Mouse (Mus musculus): ENCODE measurements around the gene Fmo2. TPM values are rescaled to one million over a fixed set of nuclear protein-coding genes. Genes with fewer than 3 reads are reported as not detected.

Fmo2 gene
- polyA plus RNA-seq, 1 experiment from 2014 or later, result not detected

GRCm38 (mm10) chr1:162871701-162872311 lies 26.7 kb downstream of the Fmo2 start:
- no peak overlapping the region for H3K27ac ChIP-seq (ENCODE audit: low read length)
- H3K9ac ChIP-seq (replicated peaks; ENCODE audit: low read depth, low read length), result no peak overlapping the region
- H3K4me3 ChIP-seq (replicated peaks; ENCODE audit: low read length), result no peak overlapping the region
- H3K4me1 ChIP-seq (replicated peaks; ENCODE audit: control insufficient read depth, insufficient read depth, low read length), result no peaks in the 10 kb centered on the region
- H3K36me3 ChIP-seq (ENCODE audit: control insufficient read depth, insufficient read depth), result no peaks in the 10 kb centered on the region
- no peaks in the 10 kb centered on the region for H3K9me3 ChIP-seq (ENCODE audit: control insufficient read depth, low read length)
- no peak overlapping the region for H3K4me2 ChIP-seq (ENCODE audit: low read length)
- WGBS, result 64% methylated on average over 9 of the region's 9 CpGs
- ATAC-seq, result no peak
- no peaks in the 10 kb centered on the region for H3K27me3 ChIP-seq (replicated peaks; ENCODE audit: control insufficient read depth, insufficient read depth, low read length)

DNA sequence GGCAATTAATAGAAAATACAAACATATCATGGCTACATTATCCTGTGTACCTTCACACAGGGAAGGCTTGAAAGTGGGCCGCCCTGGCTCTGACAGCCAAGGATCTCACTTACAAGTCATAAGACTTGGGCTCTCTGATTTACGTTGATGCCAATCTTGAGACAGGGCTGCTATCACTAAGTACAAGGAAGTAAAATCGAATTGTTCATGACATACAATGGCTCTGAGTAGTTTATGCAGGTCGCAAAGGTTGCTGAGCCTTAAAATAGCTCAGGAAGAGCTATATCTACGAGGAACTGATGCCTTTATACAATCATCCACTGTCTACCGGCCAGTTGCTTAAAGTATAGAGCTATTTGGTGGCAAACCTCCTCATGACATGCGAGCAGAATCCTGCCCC lies 27.5 kb downstream of the Fmo2 start:
- Histone ChIP-seq H3K9me3 (ENCODE audit: control insufficient read depth, low read length) (no peaks in the 10 kb centered on the region), H3K27me3 (replicated peaks; ENCODE audit: control insufficient read depth, insufficient read depth, low read length) (no peaks in the 10 kb centered on the region), H3K4me2 (ENCODE audit: low read length) (no peak overlapping the region), H3K36me3 (ENCODE audit: control insufficient read depth, insufficient read depth) (no peaks in the 10 kb centered on the region), H3K27ac (ENCODE audit: low read length) (no peak overlapping the region), H3K4me1 (replicated peaks; ENCODE audit: control insufficient read depth, insufficient read depth, low read length) (no peaks in the 10 kb centered on the region), H3K4me3 (replicated peaks; ENCODE audit: low read length) (no peak overlapping the region), H3K9ac (replicated peaks; ENCODE audit: low read depth, low read length) (no peak overlapping the region)
- no peak for ATAC-seq
- WGBS, result 81% methylated on average over 7 of the region's 7 CpGs

DNA sequence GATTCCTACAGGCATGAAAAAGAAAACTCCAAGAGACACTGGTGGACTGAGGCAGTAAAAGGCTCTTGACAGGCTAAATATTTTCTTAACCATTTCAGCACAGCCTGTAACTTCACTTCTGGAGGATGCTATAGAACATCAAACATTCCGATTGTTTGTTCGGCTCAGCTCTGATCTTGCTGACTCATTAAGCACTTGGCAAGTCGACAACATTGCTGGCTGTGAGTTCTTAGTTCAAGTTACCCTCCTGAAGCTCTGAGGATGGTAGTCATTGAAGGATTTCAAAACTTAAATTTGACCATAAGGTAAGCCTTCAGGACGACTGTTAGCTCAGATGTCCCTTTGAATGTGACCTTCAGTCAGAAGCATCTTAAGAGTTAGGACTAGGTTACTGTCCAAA lies 31.1 kb downstream of the Fmo2 start:
- no peak for ATAC-seq
- Histone ChIP-seq H3K4me1 (replicated peaks; ENCODE audit: control insufficient read depth, insufficient read depth, low read length) (no peaks in the 10 kb centered on the region), H3K27me3 (replicated peaks; ENCODE audit: control insufficient read depth, insufficient read depth, low read length) (no peaks in the 10 kb centered on the region), H3K27ac (ENCODE audit: low read length) (no peak overlapping the region), H3K4me2 (ENCODE audit: low read length) (no peak overlapping the region), H3K9me3 (ENCODE audit: control insufficient read depth, low read length) (no peaks in the 10 kb centered on the region), H3K9ac (replicated peaks; ENCODE audit: low read depth, low read length) (no peak overlapping the region), H3K36me3 (ENCODE audit: control insufficient read depth, insufficient read depth) (no peaks in the 10 kb centered on the region), H3K4me3 (replicated peaks; ENCODE audit: low read length) (no peak overlapping the region)
- WGBS, result 82% methylated on average over 4 of the region's 4 CpGs

DNA sequence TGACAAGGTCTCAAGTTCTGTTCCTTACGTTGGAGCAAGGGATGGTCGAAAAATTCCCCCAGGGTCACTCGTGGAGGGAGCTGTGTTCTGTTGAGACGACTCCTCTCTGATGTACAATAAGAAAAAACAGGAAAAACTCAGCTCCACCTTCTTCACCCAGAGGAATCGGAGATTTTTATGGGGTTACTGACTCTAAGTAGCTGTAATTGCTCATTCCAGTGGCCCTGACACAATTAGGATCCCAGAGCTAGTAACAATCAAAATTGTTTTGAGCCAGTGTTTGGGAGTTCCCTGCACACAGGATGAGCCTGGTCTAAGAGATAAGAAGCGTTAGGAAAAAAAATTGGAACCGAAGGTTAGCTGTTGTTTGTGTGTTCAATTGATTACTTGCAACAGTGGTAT lies 32.2 kb downstream of the Fmo2 start, which contains the start of gene Fmo1:
TSS of gene Fmo1 (minus strand) at position 331 of the 402 bp plus-strand sequence.
- H3K4me2 ChIP-seq (ENCODE audit: low read length), result no peak within 1 kb of the TSS
- no peak within 1 kb of the TSS for H3K27ac ChIP-seq (ENCODE audit: low read length)
- no peaks in the 10 kb centered on the region for H3K36me3 ChIP-seq (ENCODE audit: control insufficient read depth, insufficient read depth)
- no peaks in the 10 kb centered on the region for H3K9me3 ChIP-seq (ENCODE audit: control insufficient read depth, low read length)
- no peaks in the 10 kb centered on the region for H3K27me3 ChIP-seq (replicated peaks; ENCODE audit: control insufficient read depth, insufficient read depth, low read length)
- H3K4me1 ChIP-seq (replicated peaks; ENCODE audit: control insufficient read depth, insufficient read depth, low read length), result no peaks in the 10 kb centered on the region
- H3K9ac ChIP-seq (replicated peaks; ENCODE audit: low read depth, low read length), result no peak within 1 kb of the TSS
- ATAC-seq, result no peak
- no peak within 1 kb of the TSS for H3K4me3 ChIP-seq (replicated peaks; ENCODE audit: low read length)
- WGBS, result 75% methylated on average over 7 of the region's 7 CpGs

- WGBS, result 51% methylated on average over 3 of the region's 3 CpGs
These were observed 33.1 kb downstream of the Fmo2 start for GRCm38 (mm10) chr1:162865493-162865830.

GRCm38 (mm10) chr1:162864816-162865492 lies 33.6 kb downstream of the Fmo2 start:
- H3K4me1 ChIP-seq (replicated peaks; ENCODE audit: control insufficient read depth, insufficient read depth, low read length), result peaks cover 2% of the 10 kb centered on the region; the same call in 1 of the 2 replicates
- no peak overlapping the region for H3K4me2 ChIP-seq (ENCODE audit: low read length)
- no peak overlapping the region for H3K9ac ChIP-seq (replicated peaks; ENCODE audit: low read depth, low read length)
- no peak for ATAC-seq
- H3K4me3 ChIP-seq (replicated peaks; ENCODE audit: low read length), result no peak overlapping the region
- H3K27me3 ChIP-seq (replicated peaks; ENCODE audit: control insufficient read depth, insufficient read depth, low read length), result no peaks in the 10 kb centered on the region
- H3K9me3 ChIP-seq (ENCODE audit: control insufficient read depth, low read length), result no peaks in the 10 kb centered on the region
- 87% methylated on average over 8 of the region's 8 CpGs for WGBS
- H3K27ac ChIP-seq (ENCODE audit: low read length), result no peak overlapping the region
- no peaks in the 10 kb centered on the region for H3K36me3 ChIP-seq (ENCODE audit: control insufficient read depth, insufficient read depth)

More at GRCm38 (mm10) chr1:162865493-162865830, 33.1 kb downstream of the Fmo2 start:
- Histone ChIP-seq H3K9me3 (ENCODE audit: control insufficient read depth, low read length) (no peaks in the 10 kb centered on the region), H3K27ac (ENCODE audit: low read length) (no peak overlapping the region), H3K36me3 (ENCODE audit: control insufficient read depth, insufficient read depth) (no peaks in the 10 kb centered on the region), H3K9ac (replicated peaks; ENCODE audit: low read depth, low read length) (no peak overlapping the region), H3K4me1 (replicated peaks; ENCODE audit: control insufficient read depth, insufficient read depth, low read length) (no peaks in the 10 kb centered on the region), H3K4me3 (replicated peaks; ENCODE audit: low read length) (no peak overlapping the region), H3K27me3 (replicated peaks; ENCODE audit: control insufficient read depth, insufficient read depth, low read length) (no peaks in the 10 kb centered on the region), H3K4me2 (ENCODE audit: low read length) (no peak overlapping the region)
- ATAC-seq, result no peak

DNA sequence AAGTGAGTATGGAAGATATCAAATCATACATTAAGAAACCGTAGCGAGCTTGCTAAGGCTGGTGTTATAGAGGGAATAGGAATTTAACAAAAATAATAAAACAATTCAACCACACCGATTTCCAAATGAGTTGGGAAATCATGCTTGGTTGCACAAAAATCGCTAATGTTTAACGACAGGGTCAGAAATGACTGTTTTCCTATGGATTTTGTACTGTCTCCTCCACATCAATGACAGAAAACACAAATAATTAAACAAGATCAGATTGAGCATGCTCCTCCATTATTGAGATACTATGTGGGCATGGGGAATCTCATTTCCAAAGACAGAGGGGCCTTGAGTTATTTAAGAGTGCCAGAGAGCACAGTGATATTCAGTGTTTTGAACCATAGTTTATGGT lies 34.2 kb downstream of the Fmo2 start:
- Histone ChIP-seq H3K27me3 (replicated peaks; ENCODE audit: control insufficient read depth, insufficient read depth, low read length) (no peaks in the 10 kb centered on the region), H3K36me3 (ENCODE audit: control insufficient read depth, insufficient read depth) (no peaks in the 10 kb centered on the region), H3K9ac (replicated peaks; ENCODE audit: low read depth, low read length) (no peak overlapping the region), H3K9me3 (ENCODE audit: control insufficient read depth, low read length) (no peaks in the 10 kb centered on the region), H3K27ac (ENCODE audit: low read length) (no peak overlapping the region), H3K4me3 (replicated peaks; ENCODE audit: low read length) (no peak overlapping the region), H3K4me1 (replicated peaks; ENCODE audit: control insufficient read depth, insufficient read depth, low read length) (peaks cover 8% of the 10 kb centered on the region), H3K4me2 (ENCODE audit: low read length) (no peak overlapping the region)
- 89% methylated on average over 5 of the region's 5 CpGs for WGBS
- ATAC-seq, result no peak

DNA sequence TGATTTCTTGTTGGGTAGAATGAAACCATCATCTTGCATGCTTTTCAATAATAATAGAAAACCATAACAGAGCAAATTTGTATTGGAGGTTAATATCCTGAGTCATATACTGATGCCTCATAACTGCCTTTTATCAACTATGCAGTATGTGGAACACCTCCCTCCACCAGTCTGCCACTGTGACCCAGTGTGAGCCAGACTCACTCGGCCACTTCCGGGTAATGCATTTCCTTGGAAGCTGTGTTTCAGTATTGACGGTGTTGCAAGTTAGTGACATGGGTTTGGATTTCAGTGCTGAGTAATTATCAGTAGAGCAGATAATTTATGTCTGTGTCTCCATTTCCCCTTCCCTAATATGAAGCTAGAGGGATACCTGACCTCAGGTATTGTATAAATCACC lies 34.9 kb downstream of the Fmo2 start:
- H3K36me3 ChIP-seq (ENCODE audit: control insufficient read depth, insufficient read depth), result no peaks in the 10 kb centered on the region
- no peak overlapping the region for H3K4me3 ChIP-seq (replicated peaks; ENCODE audit: low read length)
- H3K27me3 ChIP-seq (replicated peaks; ENCODE audit: control insufficient read depth, insufficient read depth, low read length), result no peaks in the 10 kb centered on the region
- WGBS, result 96% methylated on average over 3 of the region's 3 CpGs
- H3K9me3 ChIP-seq (ENCODE audit: control insufficient read depth, low read length), result no peaks in the 10 kb centered on the region
- no peak overlapping the region for H3K4me2 ChIP-seq (ENCODE audit: low read length)
- H3K27ac ChIP-seq (ENCODE audit: low read length), result no peak overlapping the region
- no peak overlapping the region for H3K9ac ChIP-seq (replicated peaks; ENCODE audit: low read depth, low read length)
- ATAC-seq, result no peak
- peaks cover 15% of the 10 kb centered on the region for H3K4me1 ChIP-seq (replicated peaks; ENCODE audit: control insufficient read depth, insufficient read depth, low read length)

DNA sequence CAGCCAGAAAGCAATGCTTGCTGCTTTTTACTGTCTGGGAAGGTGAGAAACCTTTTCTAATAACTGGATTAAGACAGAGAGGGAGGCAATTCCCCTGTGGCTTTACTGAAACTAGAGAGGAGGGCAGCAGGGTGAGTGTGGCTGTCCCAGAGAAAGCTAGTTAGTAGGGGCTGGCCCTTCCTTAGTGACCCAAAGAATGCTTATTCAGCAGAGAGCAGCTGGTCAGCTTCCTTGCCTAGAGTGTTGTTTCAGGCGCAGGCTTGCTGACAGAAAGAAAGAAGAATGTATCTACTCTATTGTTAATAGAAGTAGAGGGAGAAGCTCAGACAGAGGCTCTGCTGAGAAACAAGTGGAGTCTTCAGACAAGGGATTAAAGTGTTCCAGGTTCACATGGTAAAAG lies 36.2 kb downstream of the Fmo2 start:
- Histone ChIP-seq H3K4me2 (ENCODE audit: low read length) (no peak overlapping the region), H3K27ac (ENCODE audit: low read length) (no peak overlapping the region), H3K27me3 (replicated peaks; ENCODE audit: control insufficient read depth, insufficient read depth, low read length) (no peaks in the 10 kb centered on the region), H3K36me3 (ENCODE audit: control insufficient read depth, insufficient read depth) (no peaks in the 10 kb centered on the region), H3K9me3 (ENCODE audit: control insufficient read depth, low read length) (no peaks in the 10 kb centered on the region), H3K4me1 (replicated peaks; ENCODE audit: control insufficient read depth, insufficient read depth, low read length) (peaks cover 16% of the 10 kb centered on the region), H3K4me3 (replicated peaks; ENCODE audit: low read length) (no peak overlapping the region), H3K9ac (replicated peaks; ENCODE audit: low read depth, low read length) (no peak overlapping the region)
- WGBS, result 29% methylated on average over 1 of the region's 1 CpGs
- ATAC-seq, result no peak
